Mouse (Mus musculus) left cerebral cortex, adult 18-20 months (tissue): Measurements from ENCODE around the gene Cdcp1. TPM values are rescaled to one million over a fixed set of nuclear protein-coding genes. Genes with fewer than 3 reads are reported as not detected.

Experiments used
- DNase-seq, 2 experiments: peaks; one replicate each; pipeline ENCODE4 v3.0.0; 2021 to 2022; ENCODE audit warnings: low spot score in 2 of 2, mixed read lengths in 1 of 2
- total RNA-seq, 2 experiments: library from RNA; stranded (reverse); gene quantifications; 2 replicates each; pipeline ENCODE4 v1.2.3; 2021

Gene Cdcp1
- total RNA-seq, 2 experiments from 2014 or later: 0.30 to 0.35 TPM

DNA sequence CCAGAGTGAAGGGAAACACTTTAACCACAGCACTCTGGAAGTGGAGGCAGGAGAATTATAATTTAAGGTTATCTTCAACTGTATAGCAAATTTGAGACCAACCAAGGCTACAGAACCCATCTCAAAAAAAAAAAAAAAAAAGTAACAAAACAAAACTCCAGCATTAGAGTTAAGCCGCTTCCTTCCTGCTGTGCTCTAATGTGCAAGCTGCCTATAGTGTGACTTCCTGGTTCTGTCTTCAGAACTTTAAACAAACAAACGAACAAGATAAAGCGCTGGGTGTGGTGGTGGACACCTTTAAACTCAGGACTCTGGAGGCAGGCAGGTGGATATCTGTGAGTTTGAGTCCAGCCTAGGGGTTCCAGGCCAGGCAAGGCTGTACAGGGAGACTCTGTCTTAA lies 63.8 kb downstream of the Cdcp1 start:
- DNase-seq: no peak

DNA sequence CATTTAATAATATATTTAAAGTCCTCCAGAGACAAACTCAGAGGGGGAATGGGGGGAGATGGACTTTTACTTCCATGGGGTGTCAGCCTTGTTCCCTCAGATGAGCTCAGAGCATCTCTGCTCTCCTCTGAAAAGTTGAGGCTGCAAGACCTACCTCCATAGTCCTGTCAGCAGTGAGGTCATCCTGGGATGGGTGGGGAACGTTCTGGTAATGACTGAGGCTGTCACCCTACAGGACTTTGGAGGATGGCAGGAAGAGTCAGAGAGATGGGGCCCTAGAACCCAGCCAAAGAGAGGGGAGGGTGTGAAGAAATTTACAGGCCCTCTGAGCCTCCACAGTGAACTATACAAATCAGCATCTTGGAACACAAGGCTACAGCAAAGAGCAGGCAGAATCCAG lies 64.3 kb downstream of the Cdcp1 start:
- no peak for DNase-seq

DNA sequence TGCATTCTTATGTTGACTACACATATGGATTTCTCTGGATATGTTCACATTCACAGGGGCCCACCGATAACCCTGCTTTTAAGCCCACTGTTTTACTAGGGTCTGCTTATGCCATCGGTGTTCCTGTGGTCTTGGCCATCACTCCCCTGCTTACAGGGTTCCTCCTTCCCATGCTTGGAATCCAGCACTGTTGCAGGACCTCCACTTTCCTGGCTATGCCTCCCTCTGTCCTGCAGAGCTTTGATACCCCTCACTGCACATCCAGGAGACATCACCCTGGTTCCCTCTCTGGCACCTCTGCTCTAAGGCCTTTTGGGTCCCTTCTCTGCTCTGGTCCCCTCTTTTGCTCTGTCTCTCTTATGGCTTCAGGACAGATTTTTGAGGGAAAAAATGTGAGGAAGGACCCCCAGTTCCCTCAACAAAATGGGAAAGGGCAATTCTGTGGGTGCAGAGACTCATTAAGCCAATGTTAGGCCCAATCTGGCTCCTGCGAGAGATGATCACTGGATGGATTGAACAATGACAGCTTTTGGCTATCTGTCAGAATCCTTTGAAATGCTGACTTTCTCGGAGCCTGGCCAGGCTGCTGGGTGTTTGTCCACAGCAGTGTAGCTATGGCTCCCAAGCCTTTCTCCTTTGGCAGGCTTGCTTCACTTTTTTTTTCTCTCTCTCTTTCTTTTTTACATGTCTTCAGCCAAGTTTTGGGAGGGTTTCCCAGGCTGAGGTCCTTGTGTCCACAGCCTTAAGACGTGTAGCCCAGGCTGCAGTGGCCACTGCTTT lies 65.4 kb downstream of the Cdcp1 start, which contains the start of gene Clec3b:
Gene Clec3b (plus strand): TSS at position 706 of the 780 bp plus-strand sequence.
- DNase-seq: no peak

DNA sequence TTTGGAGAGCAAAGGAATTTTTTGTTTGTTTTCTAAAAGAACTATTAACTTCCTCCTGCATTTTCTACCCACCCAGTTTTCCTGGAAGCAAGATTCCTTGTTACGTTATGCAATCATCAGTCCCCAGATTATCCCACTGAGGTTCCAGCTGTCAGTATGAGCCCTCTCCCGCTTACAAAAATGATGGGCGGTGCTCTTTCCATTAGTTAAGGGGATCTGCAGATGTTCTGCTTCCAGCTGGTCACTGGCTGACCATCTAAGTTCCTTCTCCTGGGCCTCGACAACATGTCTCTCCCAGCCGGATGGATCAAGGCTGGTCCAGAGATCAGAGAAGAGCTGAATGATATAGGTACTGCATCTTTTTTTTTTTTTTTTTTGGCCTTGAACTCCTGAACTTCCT lies 67.4 kb downstream of the Cdcp1 start:
- no peak for DNase-seq

DNA sequence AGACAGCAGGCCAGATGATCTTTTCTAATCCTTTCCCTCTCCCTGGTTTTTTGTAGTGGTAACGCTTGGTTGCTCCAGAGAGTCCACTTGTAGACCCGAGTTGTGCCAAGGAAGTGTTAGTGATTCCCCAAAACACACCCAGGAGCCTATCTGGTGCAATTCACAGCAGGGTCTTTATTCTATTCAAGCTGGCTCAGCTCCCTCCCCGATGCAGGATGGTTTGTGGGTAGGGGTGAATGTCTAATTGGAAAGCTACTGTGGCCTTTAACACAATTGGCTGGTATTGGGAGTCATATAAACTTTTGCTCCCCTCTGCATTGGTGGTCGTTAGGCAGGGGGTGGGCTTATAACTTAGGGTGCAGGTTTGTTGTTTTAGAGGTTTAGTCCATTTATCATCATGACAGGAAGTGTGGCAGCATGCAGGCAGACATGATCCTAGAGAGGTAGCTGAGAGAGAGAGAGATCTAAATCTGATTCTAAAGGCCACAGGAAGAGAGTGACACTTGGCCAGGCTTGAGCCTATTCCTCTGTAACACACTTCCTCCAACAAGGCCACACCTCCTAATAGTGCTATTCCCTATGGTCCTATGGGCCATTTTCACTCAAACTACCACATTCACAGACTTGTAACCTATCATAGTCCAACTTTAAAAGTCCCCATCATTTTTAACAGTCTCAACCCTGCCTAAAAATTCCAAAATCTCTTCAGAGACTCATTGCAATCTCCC lies 75.8 kb downstream of the Cdcp1 start:
- DNase-seq: no peak

DNA sequence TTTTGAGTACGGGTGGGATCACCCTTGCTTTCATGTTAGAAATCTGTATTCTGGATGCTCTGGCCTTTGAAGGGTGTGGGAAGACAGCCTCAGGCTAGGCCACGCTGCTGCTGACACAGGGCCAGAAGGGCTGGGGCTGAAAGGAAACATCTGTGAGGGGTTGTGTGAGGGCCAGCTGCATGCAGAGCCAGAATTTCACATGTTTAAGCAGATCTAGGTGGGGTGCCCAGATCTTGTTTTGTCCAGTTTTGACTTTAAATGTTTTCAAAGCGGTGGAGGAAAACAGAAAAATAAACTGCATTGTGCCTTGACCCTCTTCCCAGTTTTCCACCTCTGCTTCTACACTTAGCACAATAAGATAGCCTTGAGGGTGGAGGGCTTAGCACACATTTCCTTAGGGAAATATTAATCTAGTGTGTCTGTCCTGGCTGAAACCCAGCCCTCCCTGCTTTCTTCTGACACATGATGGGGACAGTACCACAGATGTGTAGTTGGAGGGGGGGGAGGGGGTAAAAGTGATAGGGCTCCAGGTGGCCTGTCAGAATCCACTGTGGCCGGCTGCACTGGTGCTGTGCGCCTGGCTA lies 76.9 kb downstream of the Cdcp1 start:
- no peak for DNase-seq

DNA sequence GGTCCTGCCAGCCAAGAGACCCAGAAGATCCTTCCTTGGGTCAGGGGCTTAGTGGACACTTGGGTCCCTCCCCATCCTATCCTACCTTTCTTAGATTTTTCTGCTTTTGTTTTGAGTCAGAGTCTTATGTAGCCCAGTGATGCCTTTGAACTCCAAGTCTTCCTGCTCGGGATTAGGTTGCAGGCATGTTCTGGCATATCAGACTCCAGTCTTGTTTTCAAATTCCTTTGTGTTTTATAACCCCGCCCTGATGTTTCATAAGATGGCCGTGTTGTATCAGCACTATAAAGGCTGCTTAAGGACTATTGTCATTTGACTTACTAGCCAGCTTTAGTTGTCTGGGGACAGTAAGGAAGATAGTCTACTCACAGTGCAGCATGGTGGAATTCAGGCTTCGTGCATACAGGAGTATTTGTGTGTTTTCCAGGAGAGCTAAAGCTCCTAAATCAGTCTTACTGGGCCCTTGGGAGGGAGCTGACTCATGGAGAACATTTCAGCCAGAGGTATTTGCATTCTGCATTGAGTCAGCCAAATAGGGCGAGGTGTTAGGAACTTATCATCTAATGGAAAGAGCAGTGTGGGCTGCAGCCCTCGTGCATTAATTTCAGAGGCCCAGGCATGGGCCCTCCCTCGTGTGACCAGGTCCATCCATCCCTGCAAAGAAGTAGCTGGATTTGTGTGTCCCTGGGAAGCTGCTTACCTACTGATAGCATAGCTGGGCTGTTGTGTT lies 78.7 kb downstream of the Cdcp1 start:
- peak in 1 of 2 experiments; percentile 7 for DNase-seq

DNA sequence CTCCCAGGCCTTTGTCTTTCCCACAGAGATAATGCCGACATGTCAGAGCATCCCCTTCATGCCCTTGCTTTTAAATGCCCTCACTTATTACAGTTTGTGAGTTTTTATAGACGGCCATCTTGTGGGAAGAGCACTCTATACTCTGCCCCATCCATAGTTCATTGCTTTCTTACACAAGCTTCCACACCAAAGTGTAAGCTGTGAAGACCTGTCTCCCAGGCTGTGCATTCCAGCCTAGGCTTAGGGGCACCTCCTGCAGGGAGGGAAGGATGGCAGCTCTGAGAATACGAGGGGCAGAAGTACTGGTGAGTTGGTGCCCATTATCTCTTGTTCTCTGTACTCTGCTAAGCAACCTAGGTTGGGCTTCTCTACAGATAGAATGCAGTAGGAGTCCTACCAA lies 82.8 kb downstream of the Cdcp1 start:
- no peak for DNase-seq

DNA sequence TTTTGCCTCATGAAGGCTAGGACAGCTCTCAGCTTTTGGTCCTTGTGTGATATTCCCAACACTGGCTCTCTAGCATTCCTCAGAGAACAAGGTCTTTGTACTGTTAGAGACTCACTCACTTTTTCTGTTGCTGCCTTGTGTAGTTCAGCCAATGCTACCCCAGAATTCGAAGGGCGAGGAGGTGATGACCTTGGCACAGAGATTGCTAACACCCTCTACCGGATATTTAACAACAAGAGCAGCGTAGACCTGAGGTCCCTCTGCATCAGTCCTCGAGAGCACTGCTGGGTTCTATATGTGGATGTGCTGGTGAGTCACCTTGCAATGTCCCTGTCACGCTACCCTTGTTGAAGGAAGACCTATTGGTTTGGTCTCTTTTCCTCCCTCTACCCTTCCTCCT lies 88.2 kb downstream of the Cdcp1 start:
- DNase-seq: no peak

DNA sequence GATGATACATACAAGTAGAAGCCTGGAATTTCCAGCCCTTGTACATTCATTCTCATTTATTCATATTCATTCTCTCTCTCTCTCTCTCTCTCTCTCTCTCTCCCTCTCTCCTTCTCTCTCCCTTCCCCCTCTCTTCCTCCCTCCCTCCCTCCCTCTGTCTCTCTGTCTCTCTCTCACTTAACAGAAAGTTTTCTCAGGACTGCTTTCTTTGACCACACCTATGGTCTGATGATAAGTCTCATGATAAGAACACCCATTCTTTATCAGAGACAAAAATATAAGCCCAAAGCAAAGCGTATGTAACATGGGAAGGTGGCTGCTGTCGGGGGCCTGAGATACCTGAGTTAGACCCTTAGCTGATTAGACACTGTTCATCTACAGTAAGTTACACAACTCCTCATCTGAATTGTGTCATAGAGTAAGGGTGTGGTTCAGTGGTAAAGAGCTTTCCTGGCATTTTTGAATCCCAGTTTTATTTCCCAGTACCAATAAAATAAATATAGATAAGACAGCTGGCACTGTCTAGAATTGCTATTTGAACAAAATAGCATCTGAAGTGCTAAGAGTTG lies 91.3 kb downstream of the Cdcp1 start:
- DNase-seq: no peak

DNA sequence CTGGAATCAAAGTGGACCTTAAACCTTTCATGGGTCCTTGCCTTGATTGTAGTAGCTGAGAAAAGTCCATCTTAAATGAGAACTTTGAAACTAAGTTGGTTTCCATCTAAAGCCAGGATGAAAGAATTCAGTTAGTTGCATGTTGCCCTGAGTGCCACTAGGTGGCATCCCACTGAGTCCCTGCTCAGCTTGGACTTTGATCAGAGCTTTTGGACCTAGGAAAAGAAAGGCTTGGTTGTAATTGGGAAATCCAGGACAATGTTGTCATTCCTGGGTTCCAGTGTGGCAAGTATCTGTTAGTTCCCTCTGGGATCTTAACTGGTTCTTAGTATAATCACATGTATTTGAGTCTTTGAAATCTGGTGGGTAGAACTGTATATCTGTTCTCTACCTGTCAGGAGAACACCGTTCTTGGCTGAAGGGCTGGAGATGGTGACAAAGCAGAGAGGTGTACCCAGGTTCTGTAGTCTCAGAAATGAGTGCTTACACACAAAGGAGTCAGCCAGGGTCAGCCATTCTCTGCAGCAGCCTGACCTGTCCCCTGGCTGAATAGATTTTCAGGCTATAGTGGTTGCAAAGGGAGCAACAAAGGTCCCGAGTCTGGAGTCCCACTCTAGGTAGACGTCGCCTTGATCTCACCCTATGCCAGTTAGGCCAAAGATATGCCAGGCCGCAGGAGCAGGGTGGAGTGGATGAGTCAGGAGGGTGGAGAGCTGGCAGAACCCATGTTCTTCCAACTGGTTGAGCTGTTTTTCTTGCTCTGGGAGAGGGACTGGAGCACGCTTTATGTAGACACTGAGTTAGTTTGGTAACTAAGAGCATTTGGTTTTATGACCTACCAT lies 92.0 kb downstream of the Cdcp1 start:
- DNase-seq: no peak

DNA sequence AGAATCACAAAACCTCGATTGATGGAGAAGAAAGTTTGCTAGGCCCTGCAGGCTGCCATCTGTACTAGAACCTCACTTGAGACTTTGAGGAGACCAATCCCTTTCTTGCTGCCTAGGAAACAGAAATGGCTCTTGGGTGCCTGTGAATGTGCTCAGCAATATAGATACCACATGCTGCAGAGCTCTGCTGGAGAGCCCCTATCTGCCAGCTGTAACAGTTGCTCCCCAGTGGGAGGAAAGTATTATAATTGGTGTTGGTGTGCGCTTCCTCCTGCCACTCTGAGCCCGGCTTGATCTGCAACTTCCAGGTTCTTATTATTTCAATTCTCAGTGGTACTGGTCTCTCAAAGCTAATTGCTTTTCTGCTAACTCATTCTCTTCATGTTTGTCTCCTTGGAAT lies 92.8 kb downstream of the Cdcp1 start:
- peak in 1 of 2 experiments; percentile 6 for DNase-seq

Other genes starting within 250 kb of the Cdcp1 start
- 10 to 100 TPM; 21.0 to 21.5 TPM for gene Tmem42, start 194.7 kb downstream of the Cdcp1 start, total RNA-seq
- 1 to 10 TPM; 1.1 to 2.0 TPM for gene Tgm4, start 181.3 kb downstream of the Cdcp1 start, total RNA-seq
- gene Zdhhc3, start 102.8 kb downstream of the Cdcp1 start, total RNA-seq: 10 to 100 TPM; 65.5 to 66.3 TPM
- 10 to 100 TPM; 43.7 to 47.0 TPM for gene Exosc7, start 102.8 kb downstream of the Cdcp1 start, total RNA-seq
- 1 to 10 TPM; 2.7 to 3.4 TPM for gene Clec3b, start 65.1 kb downstream of the Cdcp1 start, total RNA-seq
- 10 to 100 TPM; 54.7 to 65.3 TPM for gene Tmem158, start 44.7 kb upstream of the Cdcp1 start, total RNA-seq
- 10 to 100 TPM; 33.7 to 36.0 TPM for gene Lars2, start 150.9 kb upstream of the Cdcp1 start, total RNA-seq